Mouse (Mus musculus) spleen, postnatal 4 days (tissue): Measurements from ENCODE around the gene 4930449I24Rik.
"Not testable (repeated sequence)": the region's sequence is repeated elsewhere in the genome, so short reads cannot be mapped to it uniquely, and the experiment has no call there.

Source experiments
- DNase-seq, 2 experiments: peaks; one replicate each; pipeline ENCODE4 v3.0.0; 2022; ENCODE audit warnings: low spot score in 2 of 2

The 4930449I24Rik gene

GRCm38 (mm10) chr5:146502099-146502498 is at the start of gene 4930449I24Rik:
Gene 4930449I24Rik (plus strand): TSS chr5:146502399.
- DNase-seq = not testable (repeated sequence)

DNA sequence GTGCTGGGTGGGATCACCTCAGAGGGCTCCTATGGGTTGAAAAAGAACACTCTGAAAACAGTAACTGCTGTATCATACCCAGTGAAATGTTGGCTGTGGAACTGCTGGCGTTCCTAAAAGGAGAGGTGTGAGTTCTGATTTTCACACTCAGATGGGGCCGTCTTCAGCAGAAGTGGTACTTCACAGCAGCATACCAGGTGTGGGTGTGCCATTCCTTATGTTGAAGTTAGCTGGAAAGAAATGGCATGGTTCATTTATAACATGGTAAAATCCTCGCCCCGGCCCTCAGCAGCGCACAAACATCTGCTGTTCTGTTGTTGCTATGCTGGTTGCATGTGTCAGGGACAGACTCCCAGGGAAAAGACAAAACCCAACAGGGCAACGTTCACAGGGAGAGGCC is 48.6 kb upstream of the 4930449I24Rik start:
- no peak for DNase-seq

- no peak for DNase-seq
These were observed 40.6 kb upstream of the 4930449I24Rik start for GRCm38 (mm10) chr5:146461612-146462011.

DNA sequence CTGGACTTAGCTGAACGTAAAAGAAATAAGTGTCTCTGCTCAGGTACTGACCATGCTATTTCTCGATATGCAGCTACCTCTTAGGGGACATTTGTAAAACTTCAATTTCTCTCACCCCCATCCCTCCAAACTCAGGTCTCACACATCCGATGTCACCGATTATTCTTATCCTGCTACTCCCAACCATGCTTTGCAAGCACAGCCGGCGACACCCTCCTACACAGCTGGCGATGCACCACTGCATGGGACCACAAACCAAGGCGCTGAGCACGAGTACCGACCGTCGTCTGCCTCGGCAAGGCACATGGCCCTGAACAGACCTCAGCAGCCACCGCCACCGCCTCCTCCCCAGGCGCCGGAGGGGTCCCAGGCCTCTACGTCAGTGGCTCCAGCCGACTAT is 35.5 kb upstream of the 4930449I24Rik start:
- no peak for DNase-seq

DNA sequence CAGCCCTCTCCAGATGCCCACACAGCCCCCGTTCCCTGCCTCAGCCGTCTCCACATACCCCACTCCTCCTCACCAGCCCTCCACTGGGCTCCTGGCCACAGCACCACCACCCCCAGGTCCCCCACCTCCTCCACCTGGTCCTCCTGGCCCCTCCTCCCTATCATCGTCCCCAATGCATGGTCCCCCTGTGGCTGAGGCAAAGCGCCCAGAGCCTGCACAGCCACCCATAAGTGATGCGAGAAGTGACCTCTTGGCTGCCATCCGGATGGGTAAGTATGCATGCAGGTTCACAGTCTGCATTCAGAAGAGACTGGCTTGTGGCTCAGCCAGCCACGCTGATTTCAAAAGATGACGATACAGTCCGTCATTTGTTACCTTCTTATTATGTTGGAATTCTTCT is 33.9 kb upstream of the 4930449I24Rik start:
- DNase-seq = no peak

- DNase-seq = no peak
These were observed 31.4 kb upstream of the 4930449I24Rik start for GRCm38 (mm10) chr5:146470821-146471220.

- DNase-seq = no peak
These were observed 30.9 kb upstream of the 4930449I24Rik start for GRCm38 (mm10) chr5:146471311-146471710.

GRCm38 (mm10) chr5:146471821-146472220 is 30.4 kb upstream of the 4930449I24Rik start:
- no peak for DNase-seq

DNA sequence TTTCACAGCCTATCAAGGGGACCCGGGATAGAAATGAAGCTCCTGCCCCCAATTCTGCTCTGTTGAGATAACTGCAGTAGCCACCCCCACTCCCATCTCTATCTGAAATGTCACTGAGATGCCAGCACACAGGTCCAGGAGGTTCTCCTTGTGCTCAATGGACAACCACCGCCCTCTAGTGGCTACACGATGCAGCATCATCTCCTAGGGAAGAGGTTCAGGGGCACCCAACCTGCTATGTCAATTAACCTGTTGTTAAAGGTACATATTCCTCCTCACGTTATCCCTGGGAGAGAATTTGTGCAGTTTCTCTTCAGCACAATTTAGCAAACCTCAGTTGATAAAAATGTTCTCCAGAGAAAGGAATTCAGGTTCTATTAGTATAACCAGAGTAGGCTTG is 22.6 kb upstream of the 4930449I24Rik start:
- DNase-seq = not testable (repeated sequence)

DNA sequence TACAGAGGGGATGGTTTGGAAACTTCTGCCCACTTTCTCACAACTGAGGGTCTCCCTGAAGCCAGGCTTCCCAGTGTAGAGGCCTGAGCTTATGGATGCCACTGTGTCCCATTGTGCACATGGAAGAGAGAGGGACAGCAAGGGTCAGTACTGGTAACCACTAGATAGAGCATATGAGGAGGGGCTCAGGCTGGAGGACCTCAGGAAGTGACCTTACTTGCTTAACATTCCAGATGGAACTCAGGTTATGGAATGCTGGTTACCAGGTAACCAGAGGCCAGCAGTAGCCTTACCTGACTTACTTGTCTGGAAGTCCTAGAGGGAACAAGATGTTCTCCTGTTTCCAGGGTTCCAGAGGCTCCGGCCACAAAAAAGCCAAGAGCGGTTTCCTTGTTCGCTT is 20.5 kb upstream of the 4930449I24Rik start, which contains the start of gene Gm6408:
Gene Gm6408, plus strand, starts transcription at position 301 of the 400 bp plus-strand sequence.
- not testable (repeated sequence) for DNase-seq

- DNase-seq = not testable (repeated sequence)
These were observed 13.2 kb upstream of the 4930449I24Rik start for GRCm38 (mm10) chr5:146488959-146489358.

- DNase-seq = not testable (repeated sequence)
These were observed 11.1 kb upstream of the 4930449I24Rik start, which contains the start of gene Gm6370 for GRCm38 (mm10) chr5:146491063-146491462. Gene Gm6370 (plus strand): TSS chr5:146491363.

DNA sequence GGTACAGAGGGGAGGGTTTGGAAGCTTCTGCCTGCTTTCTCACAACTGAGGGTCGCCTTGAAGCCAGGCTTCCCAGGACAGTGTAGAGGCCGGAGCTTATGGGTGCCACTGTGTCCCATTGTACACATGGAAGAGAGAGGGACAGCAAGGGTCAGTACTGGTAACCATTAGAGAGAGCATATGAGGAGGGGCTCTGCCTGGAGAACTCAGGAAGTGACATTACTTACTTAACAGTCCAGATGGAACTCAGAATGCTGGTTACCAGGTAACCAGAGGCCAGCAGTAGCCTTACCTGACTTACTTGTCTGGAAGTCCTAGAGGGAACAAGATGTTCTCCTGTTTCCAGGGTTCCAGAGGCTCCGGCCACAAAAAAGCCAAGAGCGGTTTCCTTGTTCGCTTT is 11.6 kb downstream of the 4930449I24Rik start, which contains the start of gene Gm3402:
Gene Gm3402, plus strand, starts transcription at position 301 of the 400 bp plus-strand sequence.
- DNase-seq = not testable (repeated sequence)

GRCm38 (mm10) chr5:146525501-146525900 is 23.3 kb downstream of the 4930449I24Rik start, which contains the start of gene Gm3404:
Gene Gm3404 (plus strand): TSS chr5:146525801.
- peak in 1 of 2 experiments; percentile 48 for DNase-seq

GRCm38 (mm10) chr5:146537347-146537746 is 35.1 kb downstream of the 4930449I24Rik start, which contains the start of gene Gm3409:
Gene Gm3409 (plus strand): TSS chr5:146537647.
- DNase-seq = not testable (repeated sequence)
